Mouse (Mus musculus) heart, embryonic 14.5 days (tissue): ENCODE measurements around the gene Olfr44. TPM values are rescaled to one million over a fixed set of nuclear protein-coding genes. Genes with fewer than 3 reads are reported as not detected.

Experiments
- ATAC-seq: fragments of 200-750 bp; cut with Nextera tagmentation; 2 replicates; pipeline ENCODE4 v1.8.0; 2017; ENCODE audit warnings: low read depth, moderate TSS enrichment; ENCODE audit not compliant: insufficient number of reproducible peaks, insufficient read depth, low FRiP score
- H3K27ac ChIP-seq, 2 experiments: fragments of 200-500 bp in 1 of 2; fragments of 300-500 bp in 1 of 2; sonication (generic) in 1 of 2; replicated peaks in 1 of 2; 2 replicates each; pipeline ENCODE4 v1.5.1; 2012 to 2014; ENCODE audit warnings: low read depth in 2 of 2, low read length in 2 of 2, control low read depth in 1 of 2, mild to moderate bottlenecking in 1 of 2, mixed read lengths in 1 of 2; ENCODE audit not compliant: control insufficient read depth in 1 of 2, insufficient read depth in 1 of 2
- H3K27me3 ChIP-seq: fragments of 300-500 bp; sonication (generic); 2 replicates; pipeline ENCODE4 v1.6.1; 2014; ENCODE audit warnings: mild to moderate bottlenecking, low read length, control low read depth; ENCODE audit not compliant: control insufficient read depth, insufficient read depth
- H3K36me3 ChIP-seq: fragments of 300-500 bp; sonication (generic); 2 replicates; pipeline ENCODE4 v1.6.1; 2014; ENCODE audit warnings: mild to moderate bottlenecking, control low read depth, low read length, mixed read lengths; ENCODE audit not compliant: control insufficient read depth, insufficient read depth
- H3K4me1 ChIP-seq, 2 experiments: fragments of 200-500 bp in 1 of 2; fragments of 300-500 bp in 1 of 2; sonication (generic) in 1 of 2; 2 replicates each; pipeline ENCODE4 v1.6.1; 2012 to 2014; ENCODE audit warnings: low read length in 2 of 2, control low read depth in 1 of 2, mixed read lengths in 1 of 2; ENCODE audit not compliant: control insufficient read depth in 2 of 2, insufficient read depth in 2 of 2
- H3K4me2 ChIP-seq: fragments of 300-500 bp; sonication (generic); 2 replicates; pipeline ENCODE4 v1.6.1; 2014; ENCODE audit warnings: mild to moderate bottlenecking, low read length
- H3K4me3 ChIP-seq, 2 experiments: fragments of 200-500 bp in 1 of 2; fragments of 300-500 bp in 1 of 2; sonication (generic) in 1 of 2; 2 replicates each; pipeline ENCODE4 v1.5.1; 2012 to 2014; ENCODE audit warnings: low read length in 2 of 2, mild to moderate bottlenecking in 2 of 2, control low read depth in 1 of 2, low read depth in 1 of 2, moderate library complexity in 1 of 2; ENCODE audit not compliant: control insufficient read depth in 1 of 2, insufficient read depth in 1 of 2
- H3K9ac ChIP-seq: fragments of 300-500 bp; sonication (generic); 2 replicates; pipeline ENCODE4 v1.6.1; 2014; ENCODE audit warnings: mild to moderate bottlenecking, low read length
- H3K9me3 ChIP-seq: fragments of 300-500 bp; sonication (generic); 2 replicates; pipeline ENCODE4 v1.6.1; 2016; ENCODE audit warnings: low read length, control low read depth; ENCODE audit not compliant: control insufficient read depth
- WGBS: fragments of 180-500 bp; shearing (Covaris S2); extraction: QIAGEN DNeasy Blood & Tissue Kit; methylation state at CpG from one replicate; pipeline ENCODE4 v1.1.7; 2014; 5-methylcytosine and 5-hydroxymethylcytosine counted together
- polyA plus RNA-seq: library from polyadenylated mRNA; unstranded; fragments of >200 nt; fragmentation: Nextera tagmentation; extraction: Ambion mirVana; gene quantifications from 2 replicates; pipeline ENCODE4 v1.2.1, GENCODE M21; 2014

Olfr44 gene
- not detected in 2 replicates for polyA plus RNA-seq

DNA sequence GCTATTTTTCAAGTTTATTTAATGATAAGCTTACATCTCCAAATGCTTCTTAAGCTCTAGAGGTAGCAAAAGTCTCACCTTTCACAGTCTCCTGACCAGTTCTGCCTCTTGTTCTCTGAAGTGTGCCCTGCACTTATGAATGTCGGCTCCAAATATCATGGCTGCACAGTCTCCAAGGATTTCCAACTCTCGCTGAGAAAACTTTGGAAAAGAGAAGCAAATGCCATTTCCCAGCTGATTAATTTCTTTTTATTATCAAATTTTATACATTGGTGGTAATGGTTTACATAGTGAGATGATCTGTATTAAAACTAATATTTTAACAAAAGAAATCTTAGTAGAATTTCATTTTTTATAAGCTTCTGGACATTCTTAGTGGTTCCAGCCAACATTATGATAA is at the start of gene Olfr44:
Gene Olfr44, minus strand, starts transcription at position 101 of the 400 bp plus-strand sequence.
- Histone ChIP-seq H3K9me3 (no peaks in the 10 kb centered on the region), H3K9ac (no peak within 1 kb of the TSS), H3K4me1 (no peaks in the 10 kb centered on the region), H3K27me3 (no peaks in the 10 kb centered on the region), H3K4me2 (no peak within 1 kb of the TSS), H3K4me3 (no peak within 1 kb of the TSS), H3K27ac (no peak within 1 kb of the TSS), H3K36me3 (no peaks in the 10 kb centered on the region)
- no peak for ATAC-seq
- 75% methylated on average over 2 of the region's 2 CpGs for WGBS

- H3K4me1 ChIP-seq: no peaks in the 10 kb centered on the region
- 90% methylated on average over 1 of the region's 1 CpGs for WGBS
- no peak overlapping the region for H3K4me3 ChIP-seq
- H3K9me3 ChIP-seq: no peaks in the 10 kb centered on the region
- H3K27me3 ChIP-seq: no peaks in the 10 kb centered on the region
- no peaks in the 10 kb centered on the region for H3K36me3 ChIP-seq
- no peak overlapping the region for H3K9ac ChIP-seq
- no peak overlapping the region for H3K27ac ChIP-seq
- ATAC-seq: no peak
- H3K4me2 ChIP-seq: no peak overlapping the region
Observed at GRCm38 (mm10) chr9:39523616-39524285, 30.0 kb upstream of the Olfr44 start.

DNA sequence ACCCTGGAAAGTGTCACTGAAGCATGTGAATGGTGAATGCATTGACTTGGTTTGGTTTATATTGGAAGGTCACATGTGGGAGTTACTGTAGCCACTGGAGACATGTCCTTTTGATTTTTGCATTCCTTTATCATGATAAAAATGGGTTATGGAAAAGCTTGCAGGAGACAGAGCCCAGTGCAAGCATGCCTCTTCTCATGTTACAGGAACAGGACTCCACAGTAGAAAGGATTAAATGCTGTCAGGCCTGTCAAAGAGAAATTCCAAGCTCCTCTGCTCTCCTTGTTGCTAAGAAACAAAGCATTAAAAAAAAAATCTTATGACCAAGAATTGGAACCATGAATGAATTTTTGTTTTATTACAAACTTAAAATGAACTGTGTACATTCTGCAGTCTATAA is 24.8 kb upstream of the Olfr44 start:
- Histone ChIP-seq H3K4me3 (no peak overlapping the region), H3K27me3 (no peaks in the 10 kb centered on the region), H3K4me2 (no peak overlapping the region), H3K9me3 (no peaks in the 10 kb centered on the region), H3K4me1 (no peaks in the 10 kb centered on the region), H3K36me3 (no peaks in the 10 kb centered on the region), H3K9ac (no peak overlapping the region), H3K27ac (no peak overlapping the region)
- ATAC-seq: no peak

GRCm38 (mm10) chr9:39515531-39515930 is 21.7 kb upstream of the Olfr44 start, which contains the start of gene Olfr957:
Gene Olfr957, minus strand, starts transcription at chr9:39515809.
- ATAC-seq: no peak
- 63% methylated on average over 3 of the region's 3 CpGs for WGBS
- H3K4me3 ChIP-seq: no peak within 1 kb of the TSS
- H3K36me3 ChIP-seq: no peaks in the 10 kb centered on the region
- no peaks in the 10 kb centered on the region for H3K4me1 ChIP-seq
- no peak within 1 kb of the TSS for H3K9ac ChIP-seq
- H3K27ac ChIP-seq: no peak within 1 kb of the TSS
- H3K9me3 ChIP-seq: no peaks in the 10 kb centered on the region
- no peaks in the 10 kb centered on the region for H3K27me3 ChIP-seq
- no peak within 1 kb of the TSS for H3K4me2 ChIP-seq

- Histone ChIP-seq H3K4me2 (no peak overlapping the region), H3K4me3 (no peak overlapping the region), H3K9me3 (no peaks in the 10 kb centered on the region), H3K4me1 (no peaks in the 10 kb centered on the region), H3K27me3 (no peaks in the 10 kb centered on the region), H3K9ac (no peak overlapping the region), H3K36me3 (no peaks in the 10 kb centered on the region), H3K27ac (no peak overlapping the region)
- ATAC-seq: no peak
- 72% methylated on average over 9 of the region's 9 CpGs for WGBS
Observed at GRCm38 (mm10) chr9:39509412-39509811, 15.6 kb upstream of the Olfr44 start.

GRCm38 (mm10) chr9:39508998-39509397 is 15.2 kb upstream of the Olfr44 start:
- ATAC-seq: no peak
- no peak overlapping the region for H3K4me2 ChIP-seq
- no peak overlapping the region for H3K4me3 ChIP-seq
- 10% methylated on average over 6 of the region's 6 CpGs for whole genome bisulfite sequencing
- H3K27me3 ChIP-seq: no peaks in the 10 kb centered on the region
- H3K27ac ChIP-seq: no peak overlapping the region
- no peaks in the 10 kb centered on the region for H3K9me3 ChIP-seq
- no peaks in the 10 kb centered on the region for H3K36me3 ChIP-seq
- H3K9ac ChIP-seq: no peak overlapping the region
- no peaks in the 10 kb centered on the region for H3K4me1 ChIP-seq

- Histone ChIP-seq H3K4me1 (no peaks in the 10 kb centered on the region), H3K9ac (no peak within 1 kb of the TSS), H3K27ac (no peak within 1 kb of the TSS), H3K36me3 (no peaks in the 10 kb centered on the region), H3K4me2 (no peak within 1 kb of the TSS), H3K9me3 (no peaks in the 10 kb centered on the region), H3K4me3 (no peak within 1 kb of the TSS), H3K27me3 (no peaks in the 10 kb centered on the region)
- no peak for ATAC-seq
- WGBS: 44% methylated on average over 1 of the region's 1 CpGs
Observed at GRCm38 (mm10) chr9:39471844-39472243, 22.0 kb downstream of the Olfr44 start, which contains the start of gene Olfr955. Gene Olfr955, minus strand, starts transcription at chr9:39471944.

DNA sequence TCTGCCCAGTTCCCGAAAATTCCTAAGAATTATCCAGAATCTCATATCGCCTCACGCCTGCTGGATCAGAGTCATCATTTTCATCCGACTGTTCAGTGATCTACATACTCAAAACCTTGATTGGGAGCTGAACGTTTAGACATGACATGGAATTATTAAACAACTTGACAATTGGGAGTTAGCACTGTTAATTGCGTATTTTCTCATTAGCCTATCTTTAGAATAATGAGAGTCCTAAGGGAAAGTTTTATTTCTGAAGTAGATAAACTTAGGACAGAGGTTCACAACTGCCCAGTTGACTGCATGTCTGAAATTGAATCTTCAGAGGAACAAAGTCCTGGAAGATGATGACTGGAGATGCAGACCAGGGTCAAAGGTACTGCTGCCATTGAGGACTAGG is 37.4 kb downstream of the Olfr44 start, which contains the start of gene Olfr954:
Gene Olfr954, plus strand, starts transcription at position 301 of the 400 bp plus-strand sequence.
- H3K9ac ChIP-seq: no peak within 1 kb of the TSS
- no peak for ATAC-seq
- no peaks in the 10 kb centered on the region for H3K36me3 ChIP-seq
- H3K4me2 ChIP-seq: no peak within 1 kb of the TSS
- H3K27ac ChIP-seq: no peak within 1 kb of the TSS
- H3K4me1 ChIP-seq: no peaks in the 10 kb centered on the region
- H3K27me3 ChIP-seq: no peaks in the 10 kb centered on the region
- H3K9me3 ChIP-seq: no peaks in the 10 kb centered on the region
- H3K4me3 ChIP-seq: no peak within 1 kb of the TSS
- 75% methylated on average over 6 of the region's 6 CpGs for WGBS
